Mouse (Mus musculus) T-cell, adult 2 months (primary cell): ENCODE data around the gene Dock9.
"Not testable (repeated sequence)": the region's sequence is repeated elsewhere in the genome, so short reads cannot be mapped to it uniquely, and the experiment has no call there.

Experiments used
- DNase-seq: peaks from one replicate; pipeline ENCODE4 v3.0.0; 2022; ENCODE audit warnings: low spot score

Gene Dock9

DNA sequence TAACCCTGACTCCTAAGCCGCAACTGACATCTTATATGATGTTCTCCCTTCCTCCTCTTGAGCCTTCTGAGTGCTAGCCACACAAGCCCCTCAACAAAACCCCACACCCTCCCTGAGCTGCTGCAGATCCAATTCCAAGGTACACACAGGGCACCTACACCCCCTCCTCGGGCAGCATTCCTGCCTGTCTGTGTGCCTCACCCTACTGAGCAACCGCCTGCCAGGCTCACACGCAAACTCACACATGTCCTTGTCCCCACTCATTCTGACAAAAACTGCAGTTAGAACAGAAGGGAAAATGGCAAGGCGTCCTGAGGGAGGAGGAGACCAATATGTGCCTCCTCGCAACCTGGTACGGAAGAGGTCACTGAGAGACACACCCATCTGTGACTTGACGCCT lies 60.4 kb downstream of the Dock9 start:
- DNase-seq, result no peak

DNA sequence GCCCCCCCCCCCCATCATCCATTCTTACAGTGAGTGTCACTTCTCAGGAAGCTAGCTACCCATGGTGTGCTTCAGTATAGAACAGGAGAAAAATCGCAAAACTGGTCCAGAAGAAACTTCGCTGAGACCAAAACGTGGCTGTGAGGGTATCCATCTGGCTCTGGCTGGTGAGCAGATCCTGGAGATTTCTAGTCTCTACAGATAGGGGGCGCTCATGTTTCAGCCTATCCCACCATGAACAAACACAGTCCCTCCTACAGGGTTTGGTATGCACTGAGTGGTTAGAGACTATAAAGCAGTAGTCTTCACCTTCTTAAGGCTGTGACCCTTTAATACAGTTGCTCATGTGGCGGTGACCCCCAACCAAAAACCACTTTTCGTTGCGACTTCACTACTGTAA lies 62.0 kb downstream of the Dock9 start:
- DNase-seq, result no peak

DNA sequence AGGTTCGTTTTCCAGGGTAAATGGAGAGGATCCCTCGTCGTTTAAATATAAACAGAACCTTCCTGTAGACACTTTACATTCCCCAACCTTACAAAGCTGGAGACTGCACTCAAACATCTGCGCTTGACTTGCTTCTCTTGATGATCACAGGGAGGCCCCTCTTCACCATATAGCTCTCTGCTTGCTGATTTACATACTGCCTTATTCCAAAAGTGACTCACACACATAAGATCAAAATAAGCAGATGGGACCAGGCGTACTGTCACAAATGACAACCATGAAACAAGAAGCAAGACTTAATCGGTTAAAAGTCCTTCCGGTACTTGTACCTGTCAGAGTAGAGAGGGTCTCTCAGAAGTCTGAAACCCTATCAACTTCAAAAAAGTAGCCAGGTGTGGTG lies 63.4 kb downstream of the Dock9 start:
- no peak for DNase-seq

DNA sequence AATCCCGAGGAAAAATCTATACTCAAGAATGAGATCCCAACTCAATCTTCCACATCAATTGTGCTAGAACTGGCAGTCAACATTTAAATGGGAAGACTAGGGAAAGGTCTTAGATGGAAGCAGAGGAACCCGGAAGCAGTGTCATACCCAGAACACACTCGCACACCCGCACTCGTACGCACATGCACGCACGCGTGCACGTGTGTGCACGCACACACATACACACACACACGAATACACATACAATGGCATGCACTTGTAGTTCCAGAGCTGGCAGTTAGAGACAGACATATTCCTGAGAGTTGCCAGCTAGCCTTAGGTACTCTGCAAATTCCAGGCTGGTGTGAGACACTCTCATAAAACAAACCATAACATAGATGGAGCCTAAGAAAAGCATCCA lies 63.9 kb downstream of the Dock9 start:
- DNase-seq, result no peak

DNA sequence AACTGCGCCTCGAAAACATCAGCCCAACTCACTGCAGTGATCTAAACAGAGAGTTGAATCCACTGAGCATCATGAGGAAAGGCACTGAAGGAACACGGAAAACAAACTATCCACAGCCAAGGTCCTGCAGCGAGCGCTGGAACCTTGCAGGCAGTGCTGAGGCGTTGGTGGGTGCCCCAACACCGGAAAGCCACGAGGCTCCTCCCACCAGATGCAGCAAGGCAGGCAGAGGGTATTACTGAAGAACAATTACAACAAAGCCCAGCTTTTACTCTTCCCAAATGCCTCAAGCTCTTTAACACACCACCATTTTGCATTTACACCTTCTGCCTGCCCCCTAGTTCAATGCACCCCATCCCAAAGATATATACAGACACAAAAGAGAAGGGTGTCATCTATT lies 65.4 kb downstream of the Dock9 start:
- no peak for DNase-seq

DNA sequence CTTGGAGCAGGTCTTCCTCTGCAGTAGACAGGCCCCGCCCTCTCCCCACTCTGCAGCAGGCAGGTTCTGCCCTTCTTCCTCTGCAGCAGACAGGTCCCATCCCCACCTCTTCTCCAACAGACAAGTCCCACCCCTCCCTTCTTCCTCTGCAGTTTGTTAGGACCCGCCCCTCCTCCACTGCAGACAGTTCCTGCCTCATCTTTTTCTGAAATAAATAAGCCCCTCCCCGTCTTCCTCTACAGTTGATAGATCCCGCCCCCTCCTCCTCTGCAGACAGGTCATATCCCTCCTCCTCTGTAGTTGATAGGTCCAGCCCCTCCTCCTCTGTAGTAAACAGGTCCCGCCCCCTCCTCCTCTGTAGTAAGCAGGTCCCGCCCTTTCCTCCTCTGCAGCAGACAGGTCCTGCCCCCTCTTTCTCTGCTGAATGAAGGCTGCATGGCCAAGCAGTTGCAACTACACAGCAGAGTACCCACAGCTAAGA lies 65.9 kb downstream of the Dock9 start:
- DNase-seq, result peak; percentile 68

DNA sequence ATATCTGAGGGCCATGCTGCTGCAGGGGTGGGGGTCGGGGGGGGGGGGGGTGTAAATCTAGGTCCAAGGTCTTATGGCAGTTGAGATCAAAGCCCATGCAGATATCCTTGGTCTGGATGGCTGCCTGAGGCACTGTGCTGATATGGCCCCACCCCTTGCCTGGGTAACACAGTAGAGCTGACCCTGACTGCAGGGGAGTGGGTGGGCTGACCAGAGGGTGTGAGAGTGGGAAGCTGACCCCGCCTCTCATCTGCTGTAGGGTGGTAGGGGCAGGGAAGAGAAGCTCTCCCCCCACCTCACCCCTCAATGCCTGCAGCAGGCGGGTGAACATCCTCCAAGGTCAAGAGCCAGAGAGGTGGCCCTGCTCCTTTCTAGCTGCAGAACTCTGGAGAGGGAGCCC lies 66.7 kb downstream of the Dock9 start:
- DNase-seq, result no peak

DNA sequence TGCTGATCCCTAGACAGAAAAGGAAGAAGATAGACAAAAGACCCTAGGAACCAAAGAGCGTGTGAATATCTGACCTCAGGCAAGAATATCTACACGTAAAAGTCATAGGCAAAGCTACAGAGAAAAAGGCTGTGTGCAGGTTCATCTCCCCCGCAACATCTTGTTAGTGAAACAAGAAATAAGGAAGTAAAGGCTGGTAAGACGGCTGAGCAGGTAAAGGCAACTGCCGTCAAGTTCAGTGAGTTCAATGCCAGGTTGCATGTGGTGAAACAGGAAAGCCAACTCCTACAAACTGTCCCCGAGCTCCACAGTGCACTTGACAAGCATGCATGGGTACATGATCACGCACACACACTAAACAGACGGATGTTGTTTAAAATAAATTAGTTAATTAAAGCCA lies 69.6 kb downstream of the Dock9 start:
- no peak for DNase-seq

DNA sequence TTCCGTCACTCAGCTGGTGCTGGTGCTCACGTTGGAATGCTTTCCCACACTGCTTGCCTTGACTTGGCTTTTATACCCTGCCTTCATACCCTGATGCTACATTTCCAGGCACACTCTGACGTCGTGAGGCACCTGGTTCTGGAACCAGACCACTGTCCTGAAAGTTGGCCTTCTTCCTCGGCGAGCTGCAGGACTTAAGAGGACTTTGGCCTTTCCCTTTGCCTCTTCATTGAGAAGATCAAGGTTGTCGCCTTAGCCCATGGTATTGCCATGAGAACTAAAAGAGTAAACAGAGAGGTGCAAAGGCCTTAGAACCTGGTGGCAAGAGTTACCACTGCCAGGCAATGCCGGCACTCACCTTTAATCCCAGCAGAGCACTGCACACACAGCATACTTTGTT lies 73.1 kb downstream of the Dock9 start:
- DNase-seq, result no peak

DNA sequence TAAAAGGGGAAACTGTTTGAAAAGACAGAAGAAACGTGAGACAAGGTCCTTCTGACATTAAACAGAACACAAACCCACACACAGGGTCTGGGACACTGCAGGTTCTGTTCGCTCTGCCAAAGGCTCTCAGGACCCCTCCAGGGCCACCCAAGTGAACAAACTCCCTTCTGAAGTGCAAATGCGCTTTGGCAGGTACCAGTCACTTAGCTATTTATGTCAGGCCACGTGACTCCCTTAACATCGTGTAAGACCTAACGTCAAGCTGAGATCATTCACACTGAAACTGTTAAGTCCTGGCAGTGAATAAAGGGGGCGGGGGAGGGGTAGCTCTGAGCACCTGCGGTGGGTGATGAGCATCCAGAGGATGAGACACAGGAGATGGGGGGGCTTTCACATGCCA lies 74.9 kb downstream of the Dock9 start:
- DNase-seq, result no peak

DNA sequence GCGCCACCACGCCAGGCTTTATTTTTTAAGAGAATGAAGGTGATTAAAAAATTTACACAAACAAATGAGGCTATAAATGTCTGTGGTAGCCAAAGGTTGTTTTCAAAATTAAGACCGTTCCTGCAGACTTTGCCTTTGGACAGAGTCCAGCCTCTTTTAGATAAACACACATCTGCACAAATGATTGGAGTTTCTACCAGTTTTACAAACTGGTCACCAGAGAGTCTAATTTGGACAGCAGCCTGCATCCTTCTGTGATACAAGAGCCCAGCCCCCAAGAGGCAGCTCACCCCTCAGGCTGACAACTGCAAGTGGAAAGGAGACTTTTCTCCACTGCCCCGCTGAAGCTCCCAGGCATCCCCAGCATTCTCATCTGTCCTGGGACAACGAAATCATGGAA lies 76.2 kb downstream of the Dock9 start:
- DNase-seq, result no peak

DNA sequence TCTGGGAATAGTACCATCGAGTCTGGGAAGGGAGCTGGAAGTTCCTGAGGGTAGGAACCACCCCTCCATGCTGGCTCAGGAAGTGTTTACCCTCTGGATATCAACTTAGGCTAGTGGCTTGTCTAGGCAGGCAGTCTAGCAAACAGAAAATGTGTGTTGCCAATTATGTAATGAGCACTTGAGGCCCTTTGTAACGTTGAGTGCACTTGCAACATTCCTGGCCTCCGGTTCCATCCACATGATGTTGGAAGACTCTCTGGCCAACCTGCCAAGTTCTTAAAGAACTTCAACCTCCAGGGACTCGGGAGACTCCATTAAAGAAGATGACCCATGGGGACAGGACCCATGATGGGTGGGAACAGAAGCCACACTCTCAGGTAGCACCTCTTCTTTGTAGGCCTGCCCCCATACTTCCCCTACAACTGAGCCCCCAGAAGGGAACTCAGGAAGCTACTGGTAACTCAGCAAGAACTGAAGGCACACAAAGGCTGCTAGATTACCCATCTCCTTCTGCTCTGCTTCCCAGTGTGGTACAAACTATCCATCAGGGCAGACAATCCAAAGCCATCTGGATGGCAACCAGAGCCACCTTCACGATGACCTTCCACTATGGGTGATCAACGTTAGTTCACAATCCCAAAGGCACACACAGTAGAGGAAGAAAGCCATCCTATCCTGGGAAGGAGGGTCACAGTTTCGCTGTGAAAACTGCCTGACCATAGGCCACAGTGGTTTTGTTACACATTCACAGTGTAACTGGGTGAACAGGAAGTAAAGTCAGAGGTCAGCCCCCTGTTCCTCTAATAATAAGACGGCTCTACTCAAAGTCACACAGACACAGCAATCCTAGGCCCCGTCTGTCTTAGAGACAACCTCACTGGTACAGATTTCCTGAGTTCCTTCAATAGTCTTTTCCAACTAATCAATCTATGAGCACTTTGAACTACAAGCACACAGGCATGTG lies 77.7 kb downstream of the Dock9 start:
- DNase-seq, result no peak

DNA sequence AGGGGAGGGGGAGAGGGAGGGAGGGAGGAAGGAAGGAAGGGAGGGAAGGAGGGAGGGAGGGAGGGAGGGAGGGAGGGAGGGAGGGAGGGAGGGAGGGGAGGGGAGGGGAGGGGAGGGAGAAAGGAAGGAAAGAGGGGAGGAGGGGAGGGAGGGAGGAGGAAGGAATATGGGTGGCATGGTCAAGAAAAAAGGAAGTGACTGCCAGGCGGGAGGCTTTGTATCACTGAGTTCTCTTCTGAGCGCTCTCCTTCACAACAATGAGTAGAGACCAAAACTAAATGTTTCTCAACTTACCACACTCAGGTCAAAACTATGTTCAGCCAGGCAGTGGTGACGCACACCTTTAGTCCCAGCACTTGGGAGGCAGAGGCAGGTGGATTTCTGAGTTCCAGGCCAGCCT lies 82.8 kb downstream of the Dock9 start:
- not testable (repeated sequence) for DNase-seq

DNA sequence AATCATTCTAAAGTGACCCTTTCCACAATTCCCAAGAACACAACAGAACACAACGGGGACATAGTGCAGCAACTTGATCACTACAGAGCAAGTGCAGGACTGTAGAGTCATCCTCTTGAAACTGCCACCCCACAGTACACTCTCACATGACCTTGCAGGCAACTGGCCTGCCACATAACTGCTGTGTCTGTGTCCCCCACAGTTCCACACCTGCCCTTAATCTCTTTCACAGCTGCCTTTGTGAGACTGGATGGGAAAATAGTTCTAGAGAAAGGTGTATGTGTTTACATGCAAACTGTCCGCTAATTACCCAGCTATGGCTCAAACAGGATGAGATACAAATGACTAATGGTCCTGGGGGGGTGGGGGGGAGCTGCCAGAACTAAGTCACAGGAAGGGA lies 83.4 kb downstream of the Dock9 start:
- no peak for DNase-seq

DNA sequence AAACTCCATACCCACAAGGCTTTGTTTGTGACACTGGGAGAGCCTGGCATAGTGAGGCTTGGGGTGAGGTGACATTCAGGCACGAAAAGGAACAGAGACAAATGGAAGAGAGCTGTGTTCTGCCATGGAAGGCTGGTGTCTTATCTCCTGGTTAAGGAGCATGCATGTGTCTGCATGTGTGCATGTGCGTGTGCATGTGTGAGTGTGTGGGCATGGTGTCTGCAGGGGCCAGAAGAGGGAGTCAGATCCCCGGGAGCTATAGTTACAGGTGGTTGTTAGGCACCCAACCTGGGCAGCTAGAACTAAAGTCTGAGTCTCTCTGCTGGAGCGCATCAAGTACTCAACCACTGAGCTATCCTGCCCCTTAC lies 83.8 kb downstream of the Dock9 start:
- DNase-seq, result no peak

DNA sequence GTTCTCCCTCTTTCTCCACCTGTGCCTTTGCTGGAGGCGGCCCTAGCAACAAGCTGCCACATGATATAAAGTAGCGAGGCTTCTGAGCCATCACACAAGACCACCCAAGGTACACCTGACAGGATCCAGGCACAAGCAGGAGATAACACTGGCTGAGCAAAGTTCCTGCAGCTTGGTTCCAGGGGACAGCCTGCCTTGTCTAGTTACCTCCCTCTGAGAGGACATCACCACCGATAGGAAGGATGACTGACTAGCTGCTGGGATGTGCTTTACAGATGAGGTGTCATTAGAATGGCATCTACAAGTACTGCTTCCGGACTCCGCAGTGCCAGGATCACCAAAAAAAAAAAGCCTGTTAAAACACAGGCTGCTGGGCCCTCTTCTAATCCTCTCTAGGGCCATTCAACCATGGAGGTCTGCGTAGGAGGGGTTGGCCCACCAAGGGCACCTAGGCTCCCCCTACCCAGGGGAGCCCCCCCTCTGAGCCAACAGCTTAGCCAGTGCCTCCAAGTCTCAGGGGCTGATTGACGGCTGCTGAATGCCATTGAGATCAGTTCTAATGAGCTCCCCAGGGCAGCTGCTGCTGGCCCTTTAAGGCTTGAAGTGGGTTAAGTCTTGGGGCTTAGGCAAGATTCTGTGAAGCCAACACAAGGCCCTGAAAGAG lies 84.3 kb downstream of the Dock9 start:
- no peak for DNase-seq

DNA sequence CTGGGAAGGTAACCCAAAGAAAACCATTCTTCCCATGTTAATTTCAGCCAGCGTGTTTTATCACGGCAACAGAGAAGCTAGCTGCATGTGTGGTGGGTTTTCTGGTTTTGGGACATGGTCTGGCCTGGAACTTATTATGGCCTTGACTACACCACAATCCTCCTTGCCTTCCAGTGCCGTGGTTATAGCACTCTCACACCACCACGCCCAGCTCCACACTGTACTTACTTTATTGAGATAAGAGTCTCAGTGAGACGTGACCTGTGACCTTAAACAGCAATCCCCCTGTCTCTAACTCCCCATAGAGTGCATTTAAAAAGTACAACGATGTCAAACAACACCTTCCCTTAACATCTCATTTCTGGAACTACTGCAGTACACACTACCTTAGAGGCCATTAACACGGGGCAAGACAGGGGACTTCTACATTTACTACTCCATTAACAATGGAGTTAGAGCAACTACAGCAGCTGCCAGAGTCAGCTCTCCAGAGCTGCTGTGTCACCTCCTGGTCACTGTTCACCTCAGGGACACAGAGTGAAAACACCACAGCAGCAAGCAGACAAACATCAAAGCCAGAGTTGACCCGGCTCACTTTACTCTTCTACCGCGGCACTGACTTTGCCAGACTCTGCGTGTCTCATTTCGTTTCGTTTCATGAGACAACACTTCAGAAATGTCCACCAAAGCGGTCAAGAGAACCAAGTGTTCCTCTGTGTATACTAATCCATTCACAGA lies 86.4 kb downstream of the Dock9 start:
- no peak for DNase-seq

DNA sequence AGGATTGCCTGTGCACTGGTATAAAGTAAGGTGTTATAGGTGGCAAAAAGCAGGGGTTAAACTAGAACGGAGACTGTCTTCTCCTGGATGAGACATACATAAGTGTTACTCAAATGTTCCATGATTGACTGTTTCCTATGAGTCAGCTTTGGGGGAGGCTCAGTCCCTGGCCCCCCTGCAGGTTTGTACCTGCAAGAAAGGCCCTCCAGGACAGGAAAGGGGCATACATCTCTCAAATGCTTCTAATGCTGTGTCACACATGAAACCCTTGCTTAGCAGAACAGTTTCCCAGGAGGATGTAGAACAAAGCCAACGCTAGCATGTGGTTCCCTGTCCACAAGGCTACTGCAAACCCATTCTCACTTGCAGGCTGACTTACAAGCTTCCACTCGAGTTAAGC lies 87.5 kb downstream of the Dock9 start:
- no peak for DNase-seq

DNA sequence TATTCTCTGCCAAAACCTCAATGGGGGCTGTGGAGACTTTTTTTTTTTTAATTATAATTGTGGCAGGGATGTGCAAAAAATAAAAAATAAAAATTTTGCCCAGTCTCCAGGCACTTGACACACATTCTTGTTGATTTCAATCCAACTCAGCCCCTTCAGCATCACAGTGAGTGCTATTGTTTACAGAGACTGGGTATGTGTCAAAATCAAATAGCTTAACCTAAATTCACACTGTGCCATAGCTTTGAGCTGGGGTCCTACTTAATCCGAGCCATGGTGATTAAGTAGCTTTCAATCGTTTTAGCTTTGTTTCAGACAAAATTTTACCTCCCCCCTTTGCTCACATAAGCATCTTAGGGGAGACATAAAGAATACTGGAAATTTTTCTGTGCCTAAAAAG lies 89.4 kb downstream of the Dock9 start:
- no peak for DNase-seq

DNA sequence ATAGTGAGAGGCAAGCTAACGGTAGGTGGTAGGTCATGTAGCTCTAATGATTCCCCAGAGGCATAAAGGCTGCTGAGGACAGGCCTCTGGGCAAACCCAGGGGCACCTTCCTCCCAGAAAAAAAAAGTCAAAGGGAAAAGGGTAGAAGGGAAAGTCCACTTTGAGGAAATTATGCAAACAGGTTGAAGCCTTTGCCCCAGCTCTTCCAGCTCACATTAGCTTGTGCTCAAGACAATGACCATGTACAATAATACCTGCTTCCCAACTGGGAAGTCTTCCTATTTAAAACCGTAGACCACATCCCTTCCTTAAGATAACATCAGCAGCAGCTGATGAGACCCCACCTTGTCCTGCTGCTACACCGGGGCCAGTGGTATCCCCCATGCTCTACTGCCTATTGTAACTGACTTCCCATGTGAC lies 91.1 kb downstream of the Dock9 start:
- DNase-seq, result no peak

DNA sequence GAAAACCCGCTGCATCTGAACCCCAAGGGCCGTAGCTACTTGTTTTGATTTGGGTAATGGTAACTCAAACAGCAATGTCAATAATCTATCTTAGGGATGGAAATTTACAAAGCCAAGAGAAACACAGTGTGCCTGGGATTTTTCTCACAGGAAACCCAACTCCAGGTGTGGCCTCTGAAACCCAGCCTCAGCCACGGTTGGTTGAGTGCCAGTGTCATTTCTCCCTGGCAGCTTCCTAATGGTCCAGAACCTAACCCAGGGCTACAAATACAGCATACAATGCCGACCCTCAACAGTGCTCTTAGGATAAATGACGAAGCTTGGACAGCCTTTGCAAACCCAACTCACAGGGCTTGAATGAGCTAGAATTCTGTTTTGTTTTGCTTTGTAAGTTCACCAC lies 92.0 kb downstream of the Dock9 start:
- DNase-seq, result no peak

DNA sequence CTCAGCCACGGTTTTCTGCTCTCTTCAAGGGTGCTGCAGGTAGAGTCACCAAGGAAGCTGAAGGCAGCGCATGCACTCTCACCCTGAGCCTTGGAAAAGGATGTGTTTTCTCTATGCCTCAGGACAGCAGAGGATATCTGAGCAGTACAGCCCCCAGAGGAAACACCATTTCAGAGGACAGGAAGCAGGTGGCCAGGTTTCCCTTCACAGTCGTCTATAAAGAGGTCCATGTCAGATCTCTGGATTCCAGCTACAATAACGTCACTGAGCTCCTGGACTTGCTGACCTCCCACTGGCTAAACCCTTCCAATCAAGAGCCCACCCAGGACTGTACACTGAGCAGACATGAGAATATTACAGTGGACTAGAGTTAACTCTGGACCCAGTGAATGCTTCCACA lies 95.1 kb downstream of the Dock9 start:
- DNase-seq, result no peak

DNA sequence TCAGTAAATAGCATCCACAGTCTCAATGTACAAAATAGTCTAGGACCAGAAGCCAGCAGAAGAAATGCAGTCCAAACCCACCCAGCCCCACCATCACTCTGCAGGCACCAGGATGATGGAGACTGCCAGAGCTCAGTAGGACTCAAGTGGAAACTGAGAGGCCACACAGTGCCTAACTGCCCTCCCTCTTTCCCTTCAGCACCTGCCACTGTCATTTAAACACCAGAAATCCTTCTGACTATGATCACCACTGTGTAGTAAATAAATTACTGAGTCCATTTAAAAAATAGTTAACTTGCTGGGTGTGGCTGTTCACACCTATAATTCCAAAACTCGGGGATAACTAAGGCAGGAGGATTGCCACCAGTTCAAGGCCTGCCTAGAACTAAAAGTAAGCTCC lies 97.6 kb downstream of the Dock9 start:
- no peak for DNase-seq
